Mouse (Mus musculus): Measurements from ENCODE around the gene Vamp5. TPM values are rescaled to one million over a fixed set of nuclear protein-coding genes. Genes with fewer than 3 reads are reported as not detected.

The Vamp5 gene
- polyA plus RNA-seq (2014; fragmentation: Nextera tagmentation; extraction: Ambion mirVana): 19.6 and 21.4 TPM in 2 replicates

- H3K27me3 ChIP-seq (replicated peaks; ENCODE audit: control insufficient read depth, insufficient read depth, low read length): 0 out of 2 replicates have a peak, but pooled peaks cover 8% of the 10 kb centered on the region
- H3K9me3 ChIP-seq (ENCODE audit: control insufficient read depth, low read length): no peaks in the 10 kb centered on the region
- peak within 1 kb of the TSS; percentile 65 for H3K4me2 ChIP-seq (ENCODE audit: low read length)
- H3K4me1 ChIP-seq (replicated peaks; ENCODE audit: control insufficient read depth, insufficient read depth, low read length): no peaks in the 10 kb centered on the region
- H3K27ac ChIP-seq (ENCODE audit: low read depth): no peak within 1 kb of the TSS
- 2% methylated on average over 49 of the region's 49 CpGs for WGBS
- DNase-seq (ENCODE audit: low spot score) (peak; percentile 75), ATAC-seq (replicated peaks; ENCODE audit: low FRiP score, low TSS enrichment, low read depth) (peak; percentile 67)
- peak within 1 kb of the TSS; percentile 62 for H3K9ac ChIP-seq (ENCODE audit: low read length)
- H3K36me3 ChIP-seq (ENCODE audit: control insufficient read depth, insufficient read depth, low read length): peaks cover 5% of the 10 kb centered on the region
- peak within 1 kb of the TSS; percentile 55 for H3K4me3 ChIP-seq (ENCODE audit: low read depth, low read length)
Observed at GRCm38 (mm10) chr6:72380131-72380770, at the start of gene Vamp5. Gene Vamp5 (minus strand): TSS chr6:72380468.

- Histone ChIP-seq H3K4me2 (ENCODE audit: low read length) (no peak overlapping the region), H3K27me3 (replicated peaks; ENCODE audit: control insufficient read depth, insufficient read depth, low read length) (no peaks in the 10 kb centered on the region), H3K4me3 (ENCODE audit: low read depth, low read length) (no peak overlapping the region), H3K27ac (ENCODE audit: low read depth) (no peak overlapping the region), H3K4me1 (replicated peaks; ENCODE audit: control insufficient read depth, insufficient read depth, low read length) (no peaks in the 10 kb centered on the region), H3K9ac (ENCODE audit: low read length) (no peak overlapping the region), H3K9me3 (ENCODE audit: control insufficient read depth, low read length) (no peaks in the 10 kb centered on the region), H3K36me3 (ENCODE audit: control insufficient read depth, insufficient read depth, low read length) (peaks cover 92% of the 10 kb centered on the region)
- DNase-seq (ENCODE audit: low spot score) (no peak), ATAC-seq (replicated peaks; ENCODE audit: low FRiP score, low TSS enrichment, low read depth) (no peak)
- 86% methylated on average over 21 of the region's 21 CpGs for WGBS
Observed at GRCm38 (mm10) chr6:72429061-72429842, 49.0 kb upstream of the Vamp5 start.

GRCm38 (mm10) chr6:72428036-72428435 lies 47.8 kb upstream of the Vamp5 start:
- Histone ChIP-seq H3K36me3 (ENCODE audit: control insufficient read depth, insufficient read depth, low read length) (peaks cover 92% of the 10 kb centered on the region), H3K27ac (ENCODE audit: low read depth) (no peak overlapping the region), H3K27me3 (replicated peaks; ENCODE audit: control insufficient read depth, insufficient read depth, low read length) (no peaks in the 10 kb centered on the region), H3K4me1 (replicated peaks; ENCODE audit: control insufficient read depth, insufficient read depth, low read length) (no peaks in the 10 kb centered on the region), H3K9me3 (ENCODE audit: control insufficient read depth, low read length) (no peaks in the 10 kb centered on the region), H3K4me2 (ENCODE audit: low read length) (no peak overlapping the region), H3K9ac (ENCODE audit: low read length) (no peak overlapping the region), H3K4me3 (ENCODE audit: low read depth, low read length) (no peak overlapping the region)
- ATAC-seq (replicated peaks; ENCODE audit: low FRiP score, low TSS enrichment, low read depth) (peak; percentile 66; the same call in 1 of the 2 replicates), DNase-seq (ENCODE audit: low spot score) (peak; percentile 83)
- 34% methylated on average over 8 of the region's 8 CpGs for WGBS

GRCm38 (mm10) chr6:72425646-72426045 lies 45.4 kb upstream of the Vamp5 start:
- no peak for ATAC-seq (replicated peaks; ENCODE audit: low FRiP score, low TSS enrichment, low read depth)
- Histone ChIP-seq H3K27ac (ENCODE audit: low read depth) (no peak overlapping the region), H3K9me3 (ENCODE audit: control insufficient read depth, low read length) (no peaks in the 10 kb centered on the region), H3K4me3 (ENCODE audit: low read depth, low read length) (no peak overlapping the region), H3K27me3 (replicated peaks; ENCODE audit: control insufficient read depth, insufficient read depth, low read length) (no peaks in the 10 kb centered on the region), H3K4me1 (replicated peaks; ENCODE audit: control insufficient read depth, insufficient read depth, low read length) (no peaks in the 10 kb centered on the region), H3K9ac (ENCODE audit: low read length) (no peak overlapping the region), H3K4me2 (ENCODE audit: low read length) (no peak overlapping the region), H3K36me3 (ENCODE audit: control insufficient read depth, insufficient read depth, low read length) (peaks cover 86% of the 10 kb centered on the region)
- DNase-seq (ENCODE audit: low spot score): no peak
- 95% methylated on average over 11 of the region's 11 CpGs for WGBS

GRCm38 (mm10) chr6:72420901-72421300 lies 40.6 kb upstream of the Vamp5 start:
- WGBS: 92% methylated on average over 10 of the region's 10 CpGs
- no peak for ATAC-seq (replicated peaks; ENCODE audit: low FRiP score, low TSS enrichment, low read depth)
- no peaks in the 10 kb centered on the region for H3K9me3 ChIP-seq (ENCODE audit: control insufficient read depth, low read length)

GRCm38 (mm10) chr6:72419806-72420205 lies 39.5 kb upstream of the Vamp5 start:
- Histone ChIP-seq H3K4me2 (ENCODE audit: low read length) (no peak overlapping the region), H3K27ac (ENCODE audit: low read depth) (no peak overlapping the region), H3K36me3 (ENCODE audit: control insufficient read depth, insufficient read depth, low read length) (peaks cover 69% of the 10 kb centered on the region), H3K9ac (ENCODE audit: low read length) (no peak overlapping the region), H3K4me3 (ENCODE audit: low read depth, low read length) (no peak overlapping the region), H3K4me1 (replicated peaks; ENCODE audit: control insufficient read depth, insufficient read depth, low read length) (peaks cover 12% of the 10 kb centered on the region), H3K9me3 (ENCODE audit: control insufficient read depth, low read length) (no peaks in the 10 kb centered on the region), H3K27me3 (replicated peaks; ENCODE audit: control insufficient read depth, insufficient read depth, low read length) (no peaks in the 10 kb centered on the region)
- ATAC-seq (replicated peaks; ENCODE audit: low FRiP score, low TSS enrichment, low read depth) (no peak), DNase-seq (ENCODE audit: low spot score) (no peak)
- 83% methylated on average over 1 of the region's 1 CpGs for WGBS

More at GRCm38 (mm10) chr6:72420901-72421300, 40.6 kb upstream of the Vamp5 start:
- Histone ChIP-seq H3K4me3 (ENCODE audit: low read depth, low read length) (no peak overlapping the region), H3K27me3 (replicated peaks; ENCODE audit: control insufficient read depth, insufficient read depth, low read length) (no peaks in the 10 kb centered on the region), H3K27ac (ENCODE audit: low read depth) (no peak overlapping the region), H3K4me1 (replicated peaks; ENCODE audit: control insufficient read depth, insufficient read depth, low read length) (peaks cover 3% of the 10 kb centered on the region), H3K36me3 (ENCODE audit: control insufficient read depth, insufficient read depth, low read length) (peaks cover 80% of the 10 kb centered on the region), H3K9ac (ENCODE audit: low read length) (no peak overlapping the region), H3K4me2 (ENCODE audit: low read length) (no peak overlapping the region)
- no peak for DNase-seq (ENCODE audit: low spot score)

- Histone ChIP-seq H3K9ac (ENCODE audit: low read length) (no peak overlapping the region), H3K4me1 (replicated peaks; ENCODE audit: control insufficient read depth, insufficient read depth, low read length) (peaks cover 15% of the 10 kb centered on the region), H3K36me3 (ENCODE audit: control insufficient read depth, insufficient read depth, low read length) (peaks cover 53% of the 10 kb centered on the region), H3K27ac (ENCODE audit: low read depth) (no peak overlapping the region), H3K4me3 (ENCODE audit: low read depth, low read length) (no peak overlapping the region), H3K27me3 (replicated peaks; ENCODE audit: control insufficient read depth, insufficient read depth, low read length) (no peaks in the 10 kb centered on the region), H3K4me2 (ENCODE audit: low read length) (no peak overlapping the region), H3K9me3 (ENCODE audit: control insufficient read depth, low read length) (no peaks in the 10 kb centered on the region)
- ATAC-seq (replicated peaks; ENCODE audit: low FRiP score, low TSS enrichment, low read depth) (no peak), DNase-seq (ENCODE audit: low spot score) (no peak)
- WGBS: 96% methylated on average over 4 of the region's 4 CpGs
Observed at GRCm38 (mm10) chr6:72418279-72418678, 38.0 kb upstream of the Vamp5 start.

GRCm38 (mm10) chr6:72415964-72416772 lies 35.9 kb upstream of the Vamp5 start:
- ATAC-seq (replicated peaks; ENCODE audit: low FRiP score, low TSS enrichment, low read depth): no peak

More at GRCm38 (mm10) chr6:72415964-72416772, 35.9 kb upstream of the Vamp5 start:
- Histone ChIP-seq H3K27ac (ENCODE audit: low read depth) (no peak overlapping the region), H3K36me3 (ENCODE audit: control insufficient read depth, insufficient read depth, low read length) (peaks cover 40% of the 10 kb centered on the region), H3K4me2 (ENCODE audit: low read length) (peak overlapping the region; percentile 18; the same call in 1 of the 2 replicates), H3K9me3 (ENCODE audit: control insufficient read depth, low read length) (no peaks in the 10 kb centered on the region), H3K4me1 (replicated peaks; ENCODE audit: control insufficient read depth, insufficient read depth, low read length) (peaks cover 15% of the 10 kb centered on the region), H3K27me3 (replicated peaks; ENCODE audit: control insufficient read depth, insufficient read depth, low read length) (no peaks in the 10 kb centered on the region), H3K9ac (ENCODE audit: low read length) (0 out of 2 replicates have a peak overlapping the region, but pooled peaks have one; percentile 20), H3K4me3 (ENCODE audit: low read depth, low read length) (no peak overlapping the region)
- WGBS: 72% methylated on average over 7 of the region's 7 CpGs
- DNase-seq (ENCODE audit: low spot score): no peak
